Mouse (Mus musculus): ENCODE measurements at regions not wholly inside any gene's neighbourhood (a gene's known extent, or its start where the extent isn't known, plus 50 kb on each side); places are given as distances from the start of the nearest gene placed in this dataset.
"Not testable (repeated sequence)": the region's sequence is repeated elsewhere in the genome, so short reads cannot be mapped to it uniquely, and the experiment has no call there.

GRCm38 (mm10) chr12:16380346-16380745 lies 230.4 kb downstream of the Lpin1 start:
- no peak for DNase-seq (ENCODE audit: low spot score in 2 of 2)
- intact Hi-C loops (cut with DNase I), result no loop called here

DNA sequence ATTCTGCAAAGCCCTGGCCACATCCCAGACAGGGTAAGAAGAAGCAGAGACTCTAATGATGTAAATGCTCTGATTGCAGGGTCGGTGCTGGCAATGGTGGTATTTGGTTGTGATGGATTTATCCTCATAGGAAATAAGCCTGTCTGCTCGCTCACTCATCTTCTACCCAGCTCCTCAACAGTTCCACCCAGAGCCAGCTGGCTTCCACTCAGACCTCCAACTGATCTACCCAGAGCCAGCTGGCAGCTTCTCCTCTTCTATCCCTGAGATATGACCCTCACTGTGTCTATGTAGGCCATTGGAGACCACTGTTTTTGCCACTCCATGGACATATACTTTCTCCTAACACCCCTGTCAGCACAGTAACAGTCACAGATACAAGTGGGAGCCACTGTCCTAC lies 231.4 kb downstream of the Lpin1 start:
- DNase-seq (ENCODE audit: low spot score in 2 of 2), result no peak
- intact Hi-C loops (cut with DNase I), result no loop called here

- DNase-seq (ENCODE audit: low spot score in 2 of 2), result no peak
- intact Hi-C loops (cut with DNase I), result no loop called here
These were observed 232.3 kb downstream of the Lpin1 start for GRCm38 (mm10) chr12:16378501-16378900.

DNA sequence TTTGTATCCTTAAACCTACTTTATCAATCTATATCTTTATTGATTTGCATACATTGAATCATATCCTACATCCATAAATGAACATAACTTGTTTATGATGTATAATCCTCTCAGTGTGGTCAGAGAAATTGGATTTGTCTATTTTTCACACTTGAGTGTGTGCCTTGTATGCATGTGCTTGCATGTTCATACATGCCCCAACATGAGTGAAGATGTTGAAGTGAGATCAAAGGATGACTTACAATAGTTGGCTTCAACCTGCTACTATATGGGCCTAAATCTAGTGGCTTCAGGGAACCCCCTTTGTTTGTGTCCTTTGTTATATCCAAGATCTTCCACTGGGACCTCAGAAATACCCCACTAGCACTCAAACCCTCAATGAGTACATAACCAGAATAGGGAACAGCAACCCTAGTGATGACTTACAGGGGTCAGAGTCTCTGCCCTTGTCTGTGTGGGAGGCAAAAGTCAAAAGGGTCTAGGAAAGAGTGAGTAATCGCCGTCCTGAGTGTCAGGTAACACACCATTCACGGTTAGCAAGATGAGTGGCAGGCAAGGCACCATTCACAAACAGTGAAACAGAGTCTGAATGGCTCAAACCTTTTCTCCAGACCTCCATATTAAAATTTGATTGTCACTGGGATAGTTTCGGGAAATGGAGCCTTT lies 236.3 kb downstream of the Lpin1 start:
- intact Hi-C loops (cut with DNase I), result no loop called here
- DNase-seq (ENCODE audit: low spot score in 2 of 2), result no peak

DNA sequence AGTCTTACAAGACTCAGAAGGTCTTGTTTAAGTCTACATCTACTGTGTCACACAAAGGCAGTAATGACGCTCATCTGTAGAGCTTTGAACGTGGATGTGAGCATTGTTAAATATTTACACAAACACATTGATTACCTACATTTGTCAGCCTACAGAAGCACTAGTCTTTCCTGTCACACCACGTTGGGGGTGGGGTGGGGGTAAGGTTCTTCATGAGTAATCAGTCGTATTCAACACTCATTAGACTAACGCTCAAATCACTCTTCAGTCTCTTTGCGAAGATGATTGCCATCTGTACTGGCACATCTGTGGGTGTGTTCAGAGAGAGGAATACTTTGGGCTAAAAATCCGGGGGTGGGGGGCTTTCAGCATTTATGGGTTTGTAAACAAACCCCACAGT lies 240.7 kb downstream of the Lpin1 start:
- intact Hi-C loops (cut with DNase I), result no loop called here
- DNase-seq (ENCODE audit: low spot score in 2 of 2), result no peak

- no peak for DNase-seq (ENCODE audit: low spot score in 2 of 2)
- intact Hi-C loops (cut with DNase I), result no loop called here
These were observed 248.4 kb downstream of the Lpin1 start for GRCm38 (mm10) chr12:16362341-16362740.

GRCm38 (mm10) chr12:16358831-16359230 lies 251.9 kb downstream of the Lpin1 start:
- intact Hi-C loops (cut with DNase I), result no loop called here

GRCm38 (mm10) chr12:16354711-16355110 lies 256.1 kb downstream of the Lpin1 start:
- intact Hi-C loops (cut with DNase I), result no loop called here
- no peak for DNase-seq (ENCODE audit: low spot score in 2 of 2)

More at GRCm38 (mm10) chr12:16358831-16359230, 251.9 kb downstream of the Lpin1 start:
- DNase-seq (ENCODE audit: low spot score in 2 of 2), result no peak

GRCm38 (mm10) chr12:16351751-16352150 lies 259.0 kb downstream of the Lpin1 start:
- no peak for DNase-seq (ENCODE audit: low spot score in 2 of 2)
- intact Hi-C loops (cut with DNase I), result no loop called here

DNA sequence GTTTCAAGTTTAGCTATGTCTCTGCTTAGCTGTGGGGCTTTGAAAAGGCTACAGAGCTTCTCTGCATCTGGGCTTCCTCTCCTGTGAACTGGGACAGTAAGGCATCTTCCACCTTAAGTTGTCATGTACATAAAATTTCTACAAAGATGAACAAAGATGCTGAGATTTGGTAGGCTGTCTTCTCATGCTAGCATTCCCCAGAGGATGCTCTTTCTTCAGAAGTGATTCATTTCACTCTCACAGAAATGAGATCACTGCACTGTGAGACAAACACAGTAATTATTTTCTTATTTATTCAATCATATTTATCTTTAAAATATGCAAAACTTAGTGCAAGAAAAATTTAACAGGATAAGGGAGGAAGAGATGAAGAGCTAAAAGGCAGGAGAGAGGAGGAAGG lies 261.5 kb downstream of the Lpin1 start:
- DNase-seq (ENCODE audit: low spot score in 2 of 2), result no peak
- intact Hi-C loops (cut with DNase I), result no loop called here

GRCm38 (mm10) chr12:16344021-16344420 lies 266.7 kb downstream of the Lpin1 start:
- intact Hi-C loops (cut with DNase I), result no loop called here
- DNase-seq (ENCODE audit: low spot score in 2 of 2), result no peak

DNA sequence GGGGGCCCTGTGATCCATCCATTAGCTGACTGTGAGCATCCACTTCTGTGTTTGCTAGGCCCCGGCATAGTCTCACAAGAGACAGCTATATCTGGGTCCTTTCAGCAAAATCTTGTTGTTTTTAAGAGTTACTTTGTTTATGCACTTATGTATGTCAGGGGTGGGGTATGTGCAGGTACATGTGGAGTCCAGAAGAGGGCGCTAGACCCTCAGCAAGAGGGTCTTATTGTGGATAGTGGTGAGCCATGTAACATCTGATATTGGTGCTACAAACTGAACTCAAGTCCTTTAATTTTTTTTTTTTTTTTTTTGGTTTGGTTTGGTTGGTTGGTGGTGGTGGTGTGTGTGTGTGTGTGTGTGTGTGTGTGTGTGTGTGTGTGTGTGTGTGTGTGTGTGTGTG lies 268.7 kb downstream of the Lpin1 start:
- DNase-seq (ENCODE audit: low spot score in 2 of 2); intact Hi-C loops (cut with DNase I): not testable (repeated sequence)

DNA sequence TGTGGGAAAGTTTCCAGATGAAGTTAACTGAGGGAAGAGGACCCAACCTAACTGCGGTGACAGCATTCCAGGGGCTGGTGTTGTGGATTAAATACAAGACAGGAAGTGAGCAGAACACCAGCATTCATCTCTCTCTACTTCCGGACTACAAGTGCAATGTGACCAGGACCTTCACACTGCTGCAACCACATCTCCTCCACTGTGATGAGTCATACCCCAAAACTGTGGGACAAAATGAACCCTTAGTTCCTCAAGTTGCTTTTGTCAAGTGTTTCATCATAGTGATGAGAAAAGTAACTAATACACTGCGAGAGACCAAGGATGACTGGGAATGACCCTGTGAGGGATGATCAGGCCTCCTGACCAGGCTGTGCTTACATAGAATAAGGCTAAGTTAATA lies 279.3 kb downstream of the Lpin1 start:
- intact Hi-C loops (cut with DNase I), result no loop called here

GRCm38 (mm10) chr12:16329129-16329528 lies 281.6 kb downstream of the Lpin1 start:
- no peak for DNase-seq (ENCODE audit: low spot score in 2 of 2)
- intact Hi-C loops (cut with DNase I), result no loop called here

More for the DNA sequence above, 279.3 kb downstream of the Lpin1 start:
- DNase-seq (ENCODE audit: low spot score in 2 of 2), result no peak

DNA sequence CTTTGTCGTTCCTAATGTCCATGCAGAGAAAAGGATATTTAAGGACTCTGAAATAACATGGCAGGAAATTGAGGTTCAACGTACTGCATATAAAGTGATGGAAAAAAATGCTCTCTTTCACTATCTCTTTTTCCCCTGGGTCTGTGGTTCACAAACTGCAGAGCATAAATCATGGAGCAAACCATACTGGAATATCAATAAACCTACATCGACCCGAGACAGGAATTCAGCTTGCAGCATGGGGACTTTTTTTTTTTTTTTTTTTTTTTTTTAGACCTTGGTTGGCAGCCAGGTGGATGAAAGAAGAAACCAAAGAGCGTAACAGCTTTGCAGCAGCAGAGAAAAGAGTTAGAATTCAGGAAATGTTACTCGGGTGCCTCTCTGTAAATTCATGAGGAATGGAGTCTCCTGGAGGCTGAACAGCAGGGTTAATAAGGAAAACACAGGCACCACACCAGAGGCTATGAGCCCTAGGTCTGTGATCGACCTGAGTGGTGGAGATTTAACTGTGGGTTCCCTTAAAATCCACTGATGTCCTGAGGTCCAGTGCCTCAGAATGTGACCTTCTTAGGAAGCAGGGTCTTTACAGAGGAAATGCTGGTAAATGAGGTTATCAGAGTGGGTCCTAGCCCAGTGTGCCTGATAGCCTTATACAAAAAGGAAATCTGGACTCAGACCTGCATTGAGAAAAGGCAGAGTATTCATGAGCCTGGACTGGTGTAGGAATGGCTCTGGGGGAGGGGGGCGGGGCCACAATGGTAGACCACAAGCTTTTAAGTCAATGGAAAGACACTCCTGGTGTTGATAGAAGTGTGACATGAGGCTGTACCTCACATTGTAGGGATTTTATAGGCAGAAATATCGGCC lies 290.0 kb downstream of the Lpin1 start:
- intact Hi-C loops (cut with DNase I), result no loop called here
- DNase-seq (ENCODE audit: low spot score in 2 of 2), result peak in 1 of 2 experiments; percentile 14

GRCm38 (mm10) chr12:16308101-16308500 lies 302.7 kb downstream of the Lpin1 start:
- no peak for DNase-seq (ENCODE audit: low spot score in 2 of 2)
- intact Hi-C loops (cut with DNase I), result no loop called here

- no peak for DNase-seq (ENCODE audit: low spot score in 2 of 2)
- intact Hi-C loops (cut with DNase I), result no loop called here
These were observed 305.9 kb downstream of the Lpin1 start for GRCm38 (mm10) chr12:16304701-16305377.

DNA sequence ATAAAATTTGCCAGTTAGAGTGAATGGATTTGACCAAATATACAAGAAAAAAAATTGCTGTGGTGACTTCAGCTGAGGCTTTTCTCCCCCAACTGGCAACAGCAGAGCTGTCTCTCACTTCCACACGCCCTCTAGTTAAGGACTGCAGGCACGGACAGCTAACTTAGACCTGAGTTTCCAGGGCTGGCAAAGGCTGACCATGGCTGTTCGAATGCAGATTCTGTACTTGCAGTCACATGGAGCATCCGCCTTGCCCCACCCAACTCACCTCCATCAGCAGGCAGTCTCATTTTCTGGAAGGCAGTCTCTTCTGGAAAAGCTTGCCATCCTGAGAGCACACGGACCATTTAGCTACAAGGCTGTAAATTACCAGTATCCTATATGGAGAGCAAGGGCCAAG lies 325.7 kb downstream of the Lpin1 start:
- no peak for DNase-seq (ENCODE audit: low spot score in 2 of 2)
- intact Hi-C loops (cut with DNase I), result no loop called here

DNA sequence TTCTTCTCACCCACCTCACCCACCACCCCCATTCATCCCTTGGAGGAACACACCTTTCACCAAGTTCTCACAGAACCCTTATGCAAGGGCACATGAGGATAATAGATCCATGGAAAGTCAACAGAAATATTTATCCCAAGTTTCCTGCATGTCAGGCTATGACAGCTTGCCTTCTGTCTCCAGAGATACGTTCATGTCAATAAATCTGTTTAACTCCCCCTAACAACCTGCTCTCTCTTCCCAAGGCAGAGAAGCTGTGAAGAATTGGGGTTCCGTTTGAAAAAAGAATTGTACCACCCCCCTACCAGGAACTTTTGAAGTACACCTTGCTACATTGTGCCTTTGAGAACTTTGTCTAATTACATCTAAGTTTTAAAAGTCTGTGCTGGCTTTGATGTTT lies 331.6 kb downstream of the Lpin1 start:
- DNase-seq (ENCODE audit: low spot score in 2 of 2), result no peak
- intact Hi-C loops (cut with DNase I), result no loop called here

GRCm38 (mm10) chr12:16277567-16278332 lies 333.0 kb downstream of the Lpin1 start:
- no peak for DNase-seq (ENCODE audit: low spot score in 2 of 2)
- intact Hi-C loops (cut with DNase I), result no loop called here
